Mouse (Mus musculus) G1E (cell line): Measurements from ENCODE around the gene Qk. TPM values are rescaled to one million over a fixed set of nuclear protein-coding genes. Genes with fewer than 3 reads are reported as not detected.

Experiments used
- ATAC-seq: 2 replicates; pipeline ENCODE4 v1.8.0; 2016; ENCODE audit warnings: mild to moderate bottlenecking; ENCODE audit not compliant: insufficient number of reproducible peaks, poor library complexity, low FRiP score, severe bottlenecking; ENCODE audit errors: extremely low read depth
- DNase-seq: peaks from one replicate; pipeline ENCODE4 v3.0.0; 2012; ENCODE audit warnings: low spot score
- H3K27me3 ChIP-seq: 2 replicates; pipeline ENCODE4 v1.6.1; 2012; ENCODE audit warnings: mild to moderate bottlenecking, low read length, inconsistent platforms; ENCODE audit not compliant: insufficient read depth
- H3K36me3 ChIP-seq: replicated peaks from 2 replicates; pipeline ENCODE3; 2012; ENCODE audit warnings: mild to moderate bottlenecking, inconsistent platforms
- H3K4me1 ChIP-seq: 2 replicates; pipeline ENCODE4 v1.6.1; 2012; ENCODE audit warnings: low read depth, low read length, inconsistent platforms, mixed read lengths; ENCODE audit not compliant: insufficient read depth
- H3K4me3 ChIP-seq: 2 replicates; pipeline ENCODE4 v1.5.1; 2012; ENCODE audit warnings: low read depth, mild to moderate bottlenecking, inconsistent platforms, low read length, moderate library complexity, mixed read lengths
- H3K9me3 ChIP-seq: replicated peaks from 2 replicates; pipeline ENCODE4 v1.6.1; 2012; ENCODE audit warnings: inconsistent platforms
- CTCF ChIP-seq: IDR thresholded peaks from 2 replicates; pipeline ENCODE4 v1.5.1; 2012; ENCODE audit warnings: low read depth, low read length, inconsistent platforms, mixed read lengths
- GATA1 ChIP-seq: IDR thresholded peaks from 2 replicates; pipeline ENCODE4 v1.6.1; 2012; ENCODE audit warnings: borderline replicate concordance, low read length, inconsistent platforms, mixed read lengths
- GATA2 ChIP-seq: IDR thresholded peaks from 2 replicates; pipeline ENCODE4 v1.6.1; 2012; ENCODE audit warnings: low read depth, low read length, inconsistent platforms, borderline replicate concordance
- POLR2AphosphoS5 ChIP-seq: IDR thresholded peaks from 2 replicates; pipeline ENCODE4 v1.6.1; 2012; ENCODE audit warnings: low read depth, low read length, inconsistent platforms; ENCODE audit not compliant: insufficient replicate concordance
- TAL1 ChIP-seq: conservative IDR thresholded peaks from 2 replicates; pipeline ENCODE4 v1.6.1; 2012; ENCODE audit warnings: low read depth, low read length, inconsistent platforms, mixed read lengths
- polyA plus RNA-seq: library from polyadenylated mRNA; stranded (reverse); fragments of >175 nt; gene quantifications from 2 replicates; pipeline ENCODE4 v1.2.3, GENCODE M21; 2012
- total RNA-seq, 2 experiments: library from RNA; stranded (forward) in 1 of 2; stranded (reverse) in 1 of 2; fragments of 200-1000 nt in 1 of 2; fragments of >200 nt in 1 of 2; fragmentation: Nextera tagmentation in 1 of 2; gene quantifications; 2 replicates each; pipeline ENCODE4 v1.2.3; 2014 to 2017

Qk gene
- total and polyA plus RNA-seq, 3 experiments = 9.5 to 419 (median 65.7) TPM

DNA sequence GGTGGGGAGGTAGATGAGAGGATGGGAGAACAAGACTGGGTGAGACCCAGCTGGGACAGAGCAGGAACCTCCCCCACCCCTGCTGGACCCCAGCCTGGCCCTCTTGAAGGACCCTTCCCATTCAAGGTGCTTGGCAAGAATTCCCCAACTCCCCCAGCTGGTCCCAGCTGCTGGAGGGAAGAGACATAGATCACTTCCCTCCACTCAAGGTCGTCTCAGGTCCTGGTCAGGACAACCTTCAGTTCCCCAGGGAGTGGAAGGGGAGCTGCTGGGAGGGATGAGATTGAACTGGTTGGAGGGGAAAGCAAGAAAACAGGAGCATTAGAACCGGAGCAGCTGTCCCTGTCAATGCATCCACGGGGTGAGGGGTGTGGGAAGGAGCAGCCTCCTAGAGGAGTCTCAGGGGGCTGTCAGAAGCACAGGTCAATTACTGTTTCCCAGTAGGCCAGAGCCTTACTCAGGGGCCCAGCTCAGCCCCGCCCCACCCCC is 10.5 kb downstream of the Qk start:
- TF ChIP-seq GATA1 = no peak
- no peak for TF ChIP-seq CTCF
- TF ChIP-seq TAL1 = no peak
- TF ChIP-seq POLR2AphosphoS5 = no peak
- TF ChIP-seq GATA2 = no peak
- H3K27me3 ChIP-seq = no peaks in the 10 kb centered on the region

GRCm38 (mm10) chr17:10306424-10306823 is 13.2 kb downstream of the Qk start:
- TF ChIP-seq CTCF (no peak), POLR2AphosphoS5 (no peak), GATA1 (no peak), TAL1 (no peak), GATA2 (no peak)
- no peak for ATAC-seq
- H3K4me3 ChIP-seq = no peak overlapping the region

More for the DNA sequence above, 10.5 kb downstream of the Qk start:
- Histone ChIP-seq H3K36me3 (peaks cover 6% of the 10 kb centered on the region), H3K9me3 (no peaks in the 10 kb centered on the region), H3K4me1 (peaks cover 31% of the 10 kb centered on the region), H3K4me3 (no peak overlapping the region)
- ATAC-seq (no peak), DNase-seq (no peak)

GRCm38 (mm10) chr17:10304001-10304400 is 15.7 kb downstream of the Qk start:
- no peak for TF ChIP-seq GATA2
- no peak for TF ChIP-seq TAL1
- no peak for TF ChIP-seq POLR2AphosphoS5
- TF ChIP-seq GATA1 = no peak
- peaks cover 3% of the 10 kb centered on the region for H3K4me1 ChIP-seq
- no peak for DNase-seq
- H3K36me3 ChIP-seq = peaks cover 5% of the 10 kb centered on the region
- no peak for ATAC-seq
- no peak overlapping the region for H3K4me3 ChIP-seq
- H3K9me3 ChIP-seq = no peaks in the 10 kb centered on the region
- no peaks in the 10 kb centered on the region for H3K27me3 ChIP-seq

More at GRCm38 (mm10) chr17:10306424-10306823, 13.2 kb downstream of the Qk start:
- no peaks in the 10 kb centered on the region for H3K27me3 ChIP-seq
- no peak for DNase-seq
- peaks cover 8% of the 10 kb centered on the region for H3K36me3 ChIP-seq
- H3K9me3 ChIP-seq = no peaks in the 10 kb centered on the region
- peaks cover 19% of the 10 kb centered on the region for H3K4me1 ChIP-seq

DNA sequence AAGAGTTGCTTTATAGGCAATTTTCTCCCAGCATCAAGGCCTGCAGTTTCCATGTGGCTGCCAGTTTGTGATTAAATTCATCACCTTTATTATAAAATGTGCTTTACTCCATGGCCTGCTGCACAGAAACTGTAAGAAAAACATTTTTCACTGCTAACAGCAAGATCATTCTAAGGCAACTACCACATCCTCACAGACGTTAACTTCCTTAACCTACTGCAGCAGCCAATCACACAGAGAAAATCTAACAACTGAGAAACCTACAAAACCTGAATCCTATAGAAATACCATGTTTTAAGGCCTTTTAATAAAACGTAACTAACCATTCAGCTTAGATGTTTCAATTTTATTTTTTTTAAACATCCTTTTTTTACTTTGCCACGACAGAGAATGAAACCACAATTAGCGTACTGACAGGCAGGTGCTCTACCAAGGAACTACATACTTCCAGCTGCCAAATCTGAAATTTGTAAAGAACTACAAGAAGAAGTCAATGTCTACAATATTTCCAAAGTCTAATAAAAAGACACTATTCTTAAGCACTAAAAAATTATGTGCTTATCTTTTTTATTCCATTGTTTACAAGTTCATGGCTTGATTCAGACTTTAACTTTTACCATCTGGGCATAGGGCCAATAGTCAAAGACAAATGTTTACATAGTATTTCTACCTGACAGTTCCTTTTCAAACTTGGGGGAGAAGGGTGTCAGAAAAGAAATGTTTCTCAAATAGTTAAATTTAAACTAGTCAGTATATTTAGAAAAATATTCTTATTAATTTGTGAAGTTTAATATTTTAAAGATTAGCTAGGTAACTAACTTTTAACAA is 18.5 kb downstream of the Qk start:
- Histone ChIP-seq H3K27me3 (no peaks in the 10 kb centered on the region), H3K4me1 (peaks cover 5% of the 10 kb centered on the region), H3K4me3 (no peak overlapping the region), H3K9me3 (no peaks in the 10 kb centered on the region), H3K36me3 (peaks cover 7% of the 10 kb centered on the region)
- no peak for TF ChIP-seq CTCF
- no peak for TF ChIP-seq POLR2AphosphoS5
- no peak for TF ChIP-seq GATA1
- TF ChIP-seq GATA2 = no peak
- TF ChIP-seq TAL1 = no peak
- no peak for ATAC-seq
- DNase-seq = no peak

DNA sequence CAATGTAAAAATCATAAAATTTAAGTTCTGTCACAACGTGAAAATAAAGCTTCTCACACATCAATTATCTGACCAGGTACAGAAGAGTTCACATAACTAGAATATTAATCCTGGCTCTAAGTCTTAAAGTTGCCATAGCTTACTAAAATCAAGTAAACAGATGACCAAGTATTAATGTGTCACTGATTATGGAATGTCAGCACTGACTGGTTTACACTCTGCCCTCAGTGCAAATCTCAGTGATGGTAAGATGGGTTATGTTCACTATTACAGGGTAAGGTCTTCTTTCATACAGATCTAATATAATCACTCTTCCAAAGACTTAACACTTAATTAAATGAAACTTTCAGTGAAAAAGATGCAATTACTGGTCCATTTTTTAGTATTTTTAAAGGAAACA is 20.3 kb downstream of the Qk start:
- Histone ChIP-seq H3K4me1 (peaks cover 3% of the 10 kb centered on the region), H3K9me3 (no peaks in the 10 kb centered on the region), H3K36me3 (peaks cover 4% of the 10 kb centered on the region), H3K4me3 (no peak overlapping the region), H3K27me3 (no peaks in the 10 kb centered on the region)
- TF ChIP-seq CTCF (no peak), TAL1 (no peak), GATA1 (no peak), POLR2AphosphoS5 (no peak), GATA2 (no peak)
- DNase-seq = no peak
- ATAC-seq = no peak

GRCm38 (mm10) chr17:10292520-10292919 is 27.1 kb downstream of the Qk start:
- TF ChIP-seq GATA1 (no peak), GATA2 (no peak)
- Histone ChIP-seq H3K27me3 (no peaks in the 10 kb centered on the region), H3K36me3 (peaks cover 4% of the 10 kb centered on the region), H3K9me3 (no peaks in the 10 kb centered on the region), H3K4me1 (no peaks in the 10 kb centered on the region; the same call in 1 of the 2 replicates), H3K4me3 (no peak overlapping the region)
- ATAC-seq = no peak
- DNase-seq = no peak
